ENCODE assay signal across 8 mouse cellular contexts in the genomic region with DNA sequence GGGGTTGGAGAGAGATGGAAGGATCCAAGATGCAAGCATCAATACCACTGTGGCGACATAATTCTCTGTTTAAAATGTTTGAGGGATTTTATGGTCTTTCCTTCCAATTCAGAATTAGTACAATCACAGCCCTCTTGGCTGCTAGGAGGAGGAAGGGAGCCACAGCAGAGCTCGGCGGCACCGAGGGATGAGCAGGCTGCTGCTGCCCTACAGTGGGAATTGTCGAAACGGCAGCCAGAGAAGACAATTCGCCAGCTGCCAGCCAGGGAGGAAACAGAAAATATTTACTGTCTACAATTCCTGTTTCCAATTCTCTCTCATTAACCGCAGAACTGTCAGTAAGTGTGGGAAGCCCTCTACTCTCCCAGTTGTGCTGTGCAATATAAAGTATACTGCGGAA. TPM values are rescaled to one million over a fixed set of nuclear protein-coding genes. Genes with fewer than 3 reads are reported as not detected.
DNase-seq lines count a peak whose midpoint lies in the region; ATAC-seq and TF ChIP-seq lines count a peak whose summit lies in the region.

No protein-coding gene starts in this region.

- DNase-seq in cerebellum, adult 18-20 months: peak; percentile 42 to 44
- DNase-seq in urinary bladder, postnatal 14 days (ENCODE audit: low spot score): peak; percentile 21
- no peak for DNase-seq in urinary bladder, adult 2 months (ENCODE audit: low spot score)
- DNase-seq in hindbrain, embryonic 11.5 days (ENCODE audit: low spot score): peak; percentile 50
- peak; percentile 40 for DNase-seq in lung, postnatal 0 days (ENCODE audit: low spot score)
- peak; percentile 70 for DNase-seq in right cerebral cortex, postnatal 14 days
- no peak for DNase-seq in spleen, postnatal 36 days (ENCODE audit: low spot score in 2 of 2)

- H3K9me3 ChIP-seq in hindbrain, embryonic 11.5 days (ENCODE audit: control insufficient read depth, low read length): no peaks in the 10 kb centered on the region
- H3K9me3 ChIP-seq in lung, postnatal 0 days (ENCODE audit: low read length): no peaks in the 10 kb centered on the region

- H3K27me3 ChIP-seq in hindbrain, embryonic 11.5 days (ENCODE audit: control insufficient read depth, insufficient read depth, low read length): no peaks in the 10 kb centered on the region
- H3K27me3 ChIP-seq in lung, postnatal 0 days (replicated peaks; ENCODE audit: insufficient read depth, low read length): no peaks in the 10 kb centered on the region

- no peak overlapping the region for H3K4me3 ChIP-seq in hindbrain, embryonic 11.5 days (ENCODE audit: low read depth, low read length)
- no peak overlapping the region for H3K4me3 ChIP-seq in lung, postnatal 0 days (ENCODE audit: low read depth, low read length)

- no peak overlapping the region for H3K9ac ChIP-seq in hindbrain, embryonic 11.5 days (ENCODE audit: low read depth, low read length)
- H3K9ac ChIP-seq in lung, postnatal 0 days (replicated peaks; ENCODE audit: low read depth): no peak overlapping the region

- no peak for TF ChIP-seq EP300 in lung, postnatal 0 days (IDR thresholded peaks at IDR 0.05)

- ATAC-seq in cerebellum, adult (ENCODE audit: insufficient number of reproducible peaks, low FRiP score, low TSS enrichment): no peak; the same call in 1 of the 2 replicates
- ATAC-seq in hindbrain, embryonic 11.5 days (ENCODE audit: low FRiP score): no peak
- no peak for ATAC-seq in lung, postnatal 0 days

- H3K36me3 ChIP-seq in hindbrain, embryonic 11.5 days (ENCODE audit: control insufficient read depth, insufficient read depth, low read length): no peaks in the 10 kb centered on the region
- H3K36me3 ChIP-seq in lung, postnatal 0 days (ENCODE audit: insufficient read depth, low read length): no peaks in the 10 kb centered on the region

- no peak overlapping the region for H3K27ac ChIP-seq in hindbrain, embryonic 11.5 days (ENCODE audit: low read depth, low read length)
- H3K27ac ChIP-seq in lung, postnatal 0 days (ENCODE audit: low read length): no peak overlapping the region

- peak; percentile 67 for TF ChIP-seq CTCF in lung, postnatal 0 days (IDR thresholded peaks at IDR 0.05)

- H3K4me1 ChIP-seq in hindbrain, embryonic 11.5 days (replicated peaks; ENCODE audit: control insufficient read depth, insufficient read depth, low read length): no peaks in the 10 kb centered on the region
- no peaks in the 10 kb centered on the region for H3K4me1 ChIP-seq in lung, postnatal 0 days (ENCODE audit: insufficient read depth, low read depth, low read length)

- 59% methylated on average over 9 of the region's 9 CpGs for WGBS in hindbrain, embryonic 11.5 days
- WGBS in lung, postnatal 0 days: 23% methylated on average over 9 of the region's 9 CpGs

- H3K4me2 ChIP-seq in hindbrain, embryonic 11.5 days (replicated peaks; ENCODE audit: low read depth, low read length): no peak overlapping the region
- H3K4me2 ChIP-seq in lung, postnatal 0 days (replicated peaks; ENCODE audit: low read depth, low read length): no peak overlapping the region

RNA-seq across cellular contexts. Expression of a gene that starts 58.3 kb away (rescaled TPM):
- 1.4 TPM in 2 replicates for polyA plus RNA-seq in urinary bladder, adult 2 months (2012; rRNA removed)
- polyA plus RNA-seq in hindbrain, embryonic 11.5 days (2014; fragmentation: Nextera tagmentation; extraction: Ambion mirVana): 32.1 and 32.8 TPM in 2 replicates
- 0.27 and 0.64 TPM in 2 replicates for polyA plus RNA-seq in lung, postnatal 0 days (2015; fragmentation: Nextera tagmentation; extraction: Ambion mirVana)

Comparison
In these comparisons a context has a peak if more than half of its experiments do, and no peak if none do; other contexts are left out.
1. DNase-seq: peak in cerebellum, adult 18-20 months (2 of 2), urinary bladder, postnatal 14 days (single experiment), hindbrain, embryonic 11.5 days (single experiment), lung, postnatal 0 days (single experiment) and right cerebral cortex, postnatal 14 days (single experiment); none in urinary bladder, adult 2 months (single experiment) and spleen, postnatal 36 days (0 of 2).
2. RNA of a gene that starts 58.3 kb away (polyA plus RNA-seq): 32.1 to 32.8 TPM in hindbrain, embryonic 11.5 days; 1.4 TPM in urinary bladder, adult 2 months and 0.27 to 0.64 TPM in lung, postnatal 0 days; every median in the first group is over 10 times any median in the second.